Mouse (Mus musculus): ENCODE measurements around the gene Fahd1. TPM values are rescaled to one million over a fixed set of nuclear protein-coding genes. Genes with fewer than 3 reads are reported as not detected.

Fahd1 gene
- polyA plus RNA-seq (2015; fragmentation: Nextera tagmentation; extraction: Ambion mirVana) = 29.9 and 36.5 TPM in 2 replicates

GRCm38 (mm10) chr17:24850065-24850772 is at the start of gene Fahd1:
Gene Fahd1, minus strand, starts transcription at chr17:24850364.
- H3K4me1 ChIP-seq (ENCODE audit: control insufficient read depth, insufficient read depth, low read length) = peaks cover 18% of the 10 kb centered on the region
- H3K36me3 ChIP-seq (ENCODE audit: control insufficient read depth, insufficient read depth, low read length) = no peaks in the 10 kb centered on the region
- no peaks in the 10 kb centered on the region for H3K9me3 ChIP-seq (replicated peaks; ENCODE audit: control insufficient read depth, low read length)
- H3K9ac ChIP-seq (ENCODE audit: low read length) = peak within 1 kb of the TSS; percentile 82
- peak; percentile 99 for ATAC-seq (ENCODE audit: insufficient read depth, low FRiP score)
- H3K27me3 ChIP-seq (ENCODE audit: control insufficient read depth, insufficient read depth, low read length) = no peaks in the 10 kb centered on the region
- peak within 1 kb of the TSS; percentile 97 for H3K27ac ChIP-seq (ENCODE audit: low read length)
- H3K4me3 ChIP-seq (replicated peaks; ENCODE audit: low read length) = peak within 1 kb of the TSS; percentile 95
- H3K4me2 ChIP-seq (ENCODE audit: low read depth, low read length) = peak within 1 kb of the TSS; percentile 83
- under 1% methylated on average over 58 of the region's 58 CpGs for WGBS

GRCm38 (mm10) chr17:24899153-24899552 is 49.0 kb upstream of the Fahd1 start:
- Histone ChIP-seq H3K4me1 (ENCODE audit: control insufficient read depth, insufficient read depth, low read length) (peaks cover 19% of the 10 kb centered on the region), H3K27ac (ENCODE audit: low read length) (no peak overlapping the region), H3K4me3 (replicated peaks; ENCODE audit: low read length) (no peak overlapping the region), H3K4me2 (ENCODE audit: low read depth, low read length) (no peak overlapping the region), H3K9me3 (replicated peaks; ENCODE audit: control insufficient read depth, low read length) (no peaks in the 10 kb centered on the region), H3K27me3 (ENCODE audit: control insufficient read depth, insufficient read depth, low read length) (no peaks in the 10 kb centered on the region), H3K36me3 (ENCODE audit: control insufficient read depth, insufficient read depth, low read length) (peaks cover 34% of the 10 kb centered on the region), H3K9ac (ENCODE audit: low read length) (no peak overlapping the region)
- WGBS = 84% methylated on average over 5 of the region's 5 CpGs
- ATAC-seq (ENCODE audit: insufficient read depth, low FRiP score) = no peak

GRCm38 (mm10) chr17:24898041-24898854 is 48.1 kb upstream of the Fahd1 start:
- Histone ChIP-seq H3K4me2 (ENCODE audit: low read depth, low read length) (no peak overlapping the region), H3K4me3 (replicated peaks; ENCODE audit: low read length) (no peak overlapping the region), H3K36me3 (ENCODE audit: control insufficient read depth, insufficient read depth, low read length) (peaks cover 29% of the 10 kb centered on the region), H3K27me3 (ENCODE audit: control insufficient read depth, insufficient read depth, low read length) (no peaks in the 10 kb centered on the region), H3K27ac (ENCODE audit: low read length) (no peak overlapping the region), H3K9ac (ENCODE audit: low read length) (no peak overlapping the region), H3K4me1 (ENCODE audit: control insufficient read depth, insufficient read depth, low read length) (peaks cover 24% of the 10 kb centered on the region), H3K9me3 (replicated peaks; ENCODE audit: control insufficient read depth, low read length) (no peaks in the 10 kb centered on the region)
- ATAC-seq (ENCODE audit: insufficient read depth, low FRiP score) = no peak
- WGBS = 78% methylated on average over 4 of the region's 4 CpGs

- Histone ChIP-seq H3K9ac (ENCODE audit: low read length) (peak overlapping the region; percentile 96), H3K27me3 (ENCODE audit: control insufficient read depth, insufficient read depth, low read length) (no peaks in the 10 kb centered on the region), H3K4me1 (ENCODE audit: control insufficient read depth, insufficient read depth, low read length) (peaks cover 24% of the 10 kb centered on the region), H3K27ac (ENCODE audit: low read length) (no peak overlapping the region), H3K9me3 (replicated peaks; ENCODE audit: control insufficient read depth, low read length) (no peaks in the 10 kb centered on the region), H3K4me3 (replicated peaks; ENCODE audit: low read length) (no peak overlapping the region), H3K4me2 (ENCODE audit: low read depth, low read length) (peak overlapping the region; percentile 99), H3K36me3 (ENCODE audit: control insufficient read depth, insufficient read depth, low read length) (peaks cover 29% of the 10 kb centered on the region)
- WGBS = 76% methylated on average over 4 of the region's 4 CpGs
- no peak for ATAC-seq (ENCODE audit: insufficient read depth, low FRiP score)
Observed at GRCm38 (mm10) chr17:24897600-24897999, 47.4 kb upstream of the Fahd1 start.

- Histone ChIP-seq H3K27ac (ENCODE audit: low read length) (peak overlapping the region; percentile 66; the same call in 1 of the 2 replicates), H3K4me2 (ENCODE audit: low read depth, low read length) (peak overlapping the region; percentile 99), H3K27me3 (ENCODE audit: control insufficient read depth, insufficient read depth, low read length) (no peaks in the 10 kb centered on the region), H3K4me3 (replicated peaks; ENCODE audit: low read length) (peak overlapping the region; percentile 79), H3K36me3 (ENCODE audit: control insufficient read depth, insufficient read depth, low read length) (peaks cover 26% of the 10 kb centered on the region), H3K4me1 (ENCODE audit: control insufficient read depth, insufficient read depth, low read length) (peaks cover 24% of the 10 kb centered on the region), H3K9me3 (replicated peaks; ENCODE audit: control insufficient read depth, low read length) (no peaks in the 10 kb centered on the region), H3K9ac (ENCODE audit: low read length) (peak overlapping the region; percentile 96)
- 31% methylated on average over 11 of the region's 11 CpGs for WGBS
- no peak for ATAC-seq (ENCODE audit: insufficient read depth, low FRiP score)
Observed at GRCm38 (mm10) chr17:24896993-24897269, 46.8 kb upstream of the Fahd1 start.

- WGBS = under 1% methylated on average over 50 of the region's 50 CpGs
- peaks cover 24% of the 10 kb centered on the region for H3K4me1 ChIP-seq (ENCODE audit: control insufficient read depth, insufficient read depth, low read length)
- H3K9ac ChIP-seq (ENCODE audit: low read length) = peak within 1 kb of the TSS; percentile 96
- H3K9me3 ChIP-seq (replicated peaks; ENCODE audit: control insufficient read depth, low read length) = no peaks in the 10 kb centered on the region
- ATAC-seq (ENCODE audit: insufficient read depth, low FRiP score) = peak; percentile 86
- H3K36me3 ChIP-seq (ENCODE audit: control insufficient read depth, insufficient read depth, low read length) = peaks cover 21% of the 10 kb centered on the region
- no peaks in the 10 kb centered on the region for H3K27me3 ChIP-seq (ENCODE audit: control insufficient read depth, insufficient read depth, low read length)
- H3K4me2 ChIP-seq (ENCODE audit: low read depth, low read length) = peak within 1 kb of the TSS; percentile 99
- H3K4me3 ChIP-seq (replicated peaks; ENCODE audit: low read length) = peak within 1 kb of the TSS; percentile 79
- H3K27ac ChIP-seq (ENCODE audit: low read length) = peak within 1 kb of the TSS; percentile 91
Observed at GRCm38 (mm10) chr17:24896241-24896992, 46.3 kb upstream of the Fahd1 start, which contains the start of gene Nme3. Gene Nme3, plus strand, starts transcription at chr17:24896500.

- Histone ChIP-seq H3K36me3 (ENCODE audit: control insufficient read depth, insufficient read depth, low read length) (peaks cover 20% of the 10 kb centered on the region), H3K4me2 (ENCODE audit: low read depth, low read length) (peak overlapping the region; percentile 99), H3K9ac (ENCODE audit: low read length) (peak overlapping the region; percentile 96), H3K27me3 (ENCODE audit: control insufficient read depth, insufficient read depth, low read length) (no peaks in the 10 kb centered on the region), H3K27ac (ENCODE audit: low read length) (peak overlapping the region; percentile 91), H3K4me1 (ENCODE audit: control insufficient read depth, insufficient read depth, low read length) (peaks cover 24% of the 10 kb centered on the region), H3K4me3 (replicated peaks; ENCODE audit: low read length) (peak overlapping the region; percentile 79), H3K9me3 (replicated peaks; ENCODE audit: control insufficient read depth, low read length) (no peaks in the 10 kb centered on the region)
- 0 out of 2 replicates have a peak, but pooled peaks have one; percentile 1 for ATAC-seq (ENCODE audit: insufficient read depth, low FRiP score)
- WGBS = 11% methylated on average over 23 of the region's 23 CpGs
Observed at GRCm38 (mm10) chr17:24895571-24896240, 45.5 kb upstream of the Fahd1 start.

- Histone ChIP-seq H3K4me3 (replicated peaks; ENCODE audit: low read length) (peak within 1 kb of the TSS; percentile 79), H3K9ac (ENCODE audit: low read length) (peak within 1 kb of the TSS; percentile 96), H3K4me1 (ENCODE audit: control insufficient read depth, insufficient read depth, low read length) (peaks cover 24% of the 10 kb centered on the region), H3K27me3 (ENCODE audit: control insufficient read depth, insufficient read depth, low read length) (no peaks in the 10 kb centered on the region), H3K27ac (ENCODE audit: low read length) (peak within 1 kb of the TSS; percentile 91), H3K4me2 (ENCODE audit: low read depth, low read length) (peak within 1 kb of the TSS; percentile 99), H3K36me3 (ENCODE audit: control insufficient read depth, insufficient read depth, low read length) (peaks cover 15% of the 10 kb centered on the region), H3K9me3 (replicated peaks; ENCODE audit: control insufficient read depth, low read length) (no peaks in the 10 kb centered on the region)
- peak; percentile 67 for ATAC-seq (ENCODE audit: insufficient read depth, low FRiP score)
- under 1% methylated on average over 62 of the region's 62 CpGs for WGBS
Observed at GRCm38 (mm10) chr17:24894995-24895547, 44.9 kb upstream of the Fahd1 start, which contains the start of the genes Eme2 and Mrps34. Gene Eme2, minus strand, starts transcription at chr17:24895087. Gene Mrps34, plus strand, starts transcription at chr17:24895116.

Measured in stomach, embryonic 16.5 days (tissue).